Mouse (Mus musculus) ES-Bruce4 (cell line): ENCODE results near the gene Ldhd.

Experiments used
- CTCF ChIP-seq: IDR thresholded peaks from one replicate; pipeline ENCODE4 v1.8.1; 2011; ENCODE audit warnings: low read depth, low read length
- EP300 ChIP-seq: IDR thresholded peaks from 2 replicates; pipeline ENCODE4 v1.6.1; 2011; ENCODE audit warnings: low read depth, low read length; ENCODE audit not compliant: insufficient read depth

DNA sequence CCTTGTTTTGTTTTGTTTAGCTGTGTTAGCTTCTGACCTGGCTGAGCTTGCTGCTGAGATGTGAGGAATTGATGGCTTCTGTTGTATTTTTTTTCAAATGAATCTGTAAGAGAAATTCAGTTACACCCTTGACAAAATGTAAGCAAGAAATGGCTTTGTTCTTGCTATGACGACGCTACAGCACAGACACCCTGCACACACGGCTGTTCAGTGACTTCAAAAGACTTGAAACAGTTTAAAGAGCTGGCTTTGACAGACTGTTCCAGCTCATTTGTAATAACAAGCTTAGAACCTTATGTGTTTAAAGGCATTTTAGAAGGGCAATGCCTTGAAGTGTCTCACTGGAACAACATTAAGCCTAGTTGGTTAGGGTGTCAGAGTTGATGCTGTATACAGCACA is 47.8 kb downstream of the Ldhd start:
- TF ChIP-seq CTCF: no peak
- no peak for TF ChIP-seq EP300
